Mouse (Mus musculus) lung, postnatal 0 days (tissue): ENCODE measurements at regions not wholly inside any gene's neighbourhood (a gene's known extent, or its start where the extent isn't known, plus 50 kb on each side); places are given as distances from the start of the nearest gene placed in this dataset.

Source experiments
- CTCF ChIP-seq: IDR thresholded peaks from 2 replicates; pipeline ENCODE4 v1.5.1; 2016; ENCODE audit warnings: antibody characterized with exemption, mild to moderate bottlenecking
- EP300 ChIP-seq: IDR thresholded peaks from 2 replicates; pipeline ENCODE4 v1.6.1; 2016; ENCODE audit warnings: antibody characterized with exemption, mild to moderate bottlenecking, control low read depth

GRCm38 (mm10) chr8:6658860-6659259 is 1553.7 kb upstream of the Slc10a2 start:
- no peak for TF ChIP-seq EP300
- no peak for TF ChIP-seq CTCF
